Mouse (Mus musculus): ENCODE measurements at regions not wholly inside any gene's neighbourhood (a gene's known extent, or its start where the extent isn't known, plus 50 kb on each side); places are given as distances from the start of the nearest gene placed in this dataset.

DNA sequence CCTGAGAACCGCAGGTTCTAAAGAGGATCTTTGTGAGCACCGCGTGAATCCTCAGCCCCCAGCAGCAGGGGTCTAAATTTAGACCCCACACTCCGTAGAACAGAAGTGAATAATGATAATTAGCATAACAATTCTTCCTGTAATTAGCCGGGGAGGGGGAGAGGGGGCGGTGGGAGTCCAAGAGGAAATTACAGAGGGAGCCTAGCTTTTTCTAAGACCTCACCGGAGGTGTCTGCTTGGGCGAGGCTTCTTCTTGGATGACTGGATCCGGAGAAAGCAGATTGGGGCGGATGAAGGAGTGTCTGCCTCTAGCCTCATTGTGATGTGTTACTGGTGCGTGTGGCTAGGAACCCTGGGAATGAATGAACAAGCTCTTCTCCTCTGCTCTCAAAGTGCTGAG, 177.2 kb upstream of the Grik3 start:
- TF ChIP-seq CTCF (IDR thresholded peaks at IDR 0.05; ENCODE audit: insufficient read depth, low read depth, low read length): no peak
- TF ChIP-seq POLR2A (IDR thresholded peaks at IDR 0.05; ENCODE audit: insufficient read depth, low read depth, low read length): no peak
